Mouse (Mus musculus) intestine, embryonic 16.5 days (tissue): ENCODE results near the gene Marc2. TPM values are rescaled to one million over a fixed set of nuclear protein-coding genes. Genes with fewer than 3 reads are reported as not detected.

ENCODE experiments used
- ATAC-seq: fragments of 200-750 bp; cut with Nextera tagmentation; 2 replicates; pipeline ENCODE4 v1.8.0; 2017; ENCODE audit warnings: moderate TSS enrichment, moderate library complexity
- H3K27ac ChIP-seq: fragments of 300-500 bp; sonication (generic); 2 replicates; pipeline ENCODE4 v1.5.1; 2014; ENCODE audit warnings: mild to moderate bottlenecking, low read length
- H3K27me3 ChIP-seq: fragments of 300-500 bp; sonication (generic); replicated peaks from 2 replicates; pipeline ENCODE4 v1.6.1; 2014; ENCODE audit warnings: low read length, control low read depth, mixed read lengths; ENCODE audit not compliant: control insufficient read depth, insufficient read depth
- H3K36me3 ChIP-seq: fragments of 300-500 bp; sonication (generic); 2 replicates; pipeline ENCODE4 v1.6.1; 2014; ENCODE audit warnings: low read length, control low read depth; ENCODE audit not compliant: control insufficient read depth, insufficient read depth
- H3K4me1 ChIP-seq: fragments of 300-500 bp; sonication (generic); 2 replicates; pipeline ENCODE4 v1.6.1; 2014; ENCODE audit warnings: low read length, control low read depth, mixed read lengths; ENCODE audit not compliant: control insufficient read depth, insufficient read depth
- H3K4me2 ChIP-seq: fragments of 300-500 bp; sonication (generic); 2 replicates; pipeline ENCODE4 v1.6.1; 2014; ENCODE audit warnings: low read depth, low read length, control low read depth
- H3K4me3 ChIP-seq: fragments of 300-500 bp; sonication (generic); 2 replicates; pipeline ENCODE4 v1.5.1; 2014; ENCODE audit warnings: mild to moderate bottlenecking, low read length
- H3K9ac ChIP-seq: fragments of 300-500 bp; sonication (generic); 2 replicates; pipeline ENCODE4 v1.6.1; 2014; ENCODE audit warnings: low read depth, low read length
- H3K9me3 ChIP-seq: fragments of 300-500 bp; sonication (generic); 2 replicates; pipeline ENCODE4 v1.6.1; 2016; ENCODE audit warnings: low read length, control low read depth; ENCODE audit not compliant: control insufficient read depth
- WGBS: fragments of 180-500 bp; shearing (Covaris S2); extraction: QIAGEN DNeasy Blood & Tissue Kit; methylation state at CpG from one replicate; pipeline ENCODE4 v1.1.7; 2014; 5-methylcytosine and 5-hydroxymethylcytosine counted together
- polyA plus RNA-seq: library from polyadenylated mRNA; unstranded; fragments of >200 nt; fragmentation: Nextera tagmentation; extraction: Ambion mirVana; gene quantifications from 2 replicates; pipeline ENCODE4 v1.2.1, GENCODE M21; 2015

The Marc2 gene
- polyA plus RNA-seq, 1 experiment from 2014 or later: 404 TPM

DNA sequence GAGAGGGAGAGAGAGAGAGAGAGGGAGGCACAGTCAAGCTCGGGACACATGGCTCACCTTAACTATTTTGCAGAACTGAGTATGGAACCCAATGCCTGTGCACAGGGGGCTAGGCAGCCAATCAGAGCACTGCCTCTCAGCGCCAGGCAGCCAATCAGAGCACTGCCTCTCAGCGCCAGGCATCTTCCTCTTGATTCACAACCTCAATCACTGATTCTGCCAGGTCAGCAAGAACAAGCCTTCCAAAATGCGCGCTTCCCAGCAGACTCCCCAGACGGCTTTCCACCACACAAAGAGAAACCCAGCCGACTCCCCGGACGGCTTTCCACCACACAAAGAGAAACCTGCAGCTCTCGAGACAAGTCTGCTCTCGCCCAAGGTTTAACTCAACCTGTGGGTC is 23.6 kb downstream of the Marc2 start:
- H3K4me3 ChIP-seq: no peak overlapping the region
- peaks cover 18% of the 10 kb centered on the region for H3K4me1 ChIP-seq
- peaks cover 20% of the 10 kb centered on the region for H3K36me3 ChIP-seq
- 35% methylated on average over 11 of the region's 11 CpGs for WGBS
- H3K4me2 ChIP-seq: no peak overlapping the region
- H3K9me3 ChIP-seq: no peaks in the 10 kb centered on the region
- H3K9ac ChIP-seq: no peak overlapping the region
- ATAC-seq: no peak
- no peaks in the 10 kb centered on the region for H3K27me3 ChIP-seq
- no peak overlapping the region for H3K27ac ChIP-seq

GRCm38 (mm10) chr1:184817768-184818167 is 28.5 kb downstream of the Marc2 start:
- ATAC-seq: no peak
- Histone ChIP-seq H3K27ac (no peak overlapping the region), H3K9ac (no peak overlapping the region), H3K4me2 (no peak overlapping the region), H3K4me3 (no peak overlapping the region), H3K27me3 (no peaks in the 10 kb centered on the region), H3K4me1 (no peaks in the 10 kb centered on the region), H3K36me3 (peaks cover 23% of the 10 kb centered on the region), H3K9me3 (no peaks in the 10 kb centered on the region)
- WGBS: 86% methylated on average over 6 of the region's 6 CpGs

- peak; percentile 24 for ATAC-seq
- Histone ChIP-seq H3K4me3 (0 out of 2 replicates have a peak overlapping the region, but pooled peaks have one; percentile 3), H3K4me2 (peak overlapping the region; percentile 81), H3K27me3 (no peaks in the 10 kb centered on the region), H3K36me3 (peaks cover 3% of the 10 kb centered on the region; the same call in 1 of the 2 replicates), H3K9ac (peak overlapping the region; percentile 56; the same call in 1 of the 2 replicates), H3K4me1 (peaks cover 33% of the 10 kb centered on the region), H3K9me3 (no peaks in the 10 kb centered on the region), H3K27ac (peak overlapping the region; percentile 45)
- 53% methylated on average over 8 of the region's 8 CpGs for WGBS
Observed at GRCm38 (mm10) chr1:184811716-184812250, 34.5 kb downstream of the Marc2 start.

DNA sequence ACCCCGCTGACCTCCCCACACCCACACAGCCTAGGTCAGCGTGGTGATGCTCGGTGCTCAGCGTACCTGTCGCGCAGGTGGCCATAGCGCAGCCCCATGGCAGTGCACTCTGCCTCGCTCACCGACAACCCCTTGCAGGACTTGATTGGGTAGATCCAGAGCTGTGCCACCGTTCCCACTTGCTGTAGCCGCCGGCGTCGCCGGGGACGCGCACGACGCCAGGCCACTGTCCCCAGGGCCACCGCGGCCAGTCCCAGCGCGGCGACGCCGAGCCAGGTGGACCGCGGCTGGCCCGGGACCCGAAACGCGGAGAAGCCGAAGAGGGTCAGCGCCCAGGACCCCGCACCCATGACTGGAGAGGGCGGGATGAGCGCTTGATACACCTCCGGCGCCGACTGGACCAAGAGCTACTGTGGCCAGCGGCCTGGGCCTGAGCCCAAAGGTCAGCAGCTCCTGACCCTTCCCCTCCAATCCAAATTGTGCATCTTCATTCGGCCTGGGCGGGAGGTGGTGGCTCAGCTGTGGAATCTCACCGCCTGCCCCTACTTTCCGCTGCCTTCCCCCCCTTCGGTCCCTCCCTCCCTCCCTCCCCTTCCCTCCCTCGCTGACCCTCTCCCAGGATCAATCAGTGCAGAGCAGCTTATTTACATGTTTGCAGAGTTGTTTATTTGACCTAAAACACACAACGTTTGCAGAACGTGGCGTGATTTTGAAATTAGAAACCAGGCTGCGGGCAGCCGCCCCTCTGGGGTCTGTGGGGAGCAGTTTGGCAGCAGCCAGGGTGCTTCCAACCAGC is 35.3 kb downstream of the Marc2 start, which contains the start of gene Marc1:
Gene Marc1, minus strand, starts transcription at position 534 of the 796 bp plus-strand sequence.
- H3K4me1 ChIP-seq: peaks cover 33% of the 10 kb centered on the region
- no peaks in the 10 kb centered on the region for H3K27me3 ChIP-seq
- 7% methylated on average over 52 of the region's 52 CpGs for WGBS
- H3K36me3 ChIP-seq: peaks cover 3% of the 10 kb centered on the region; the same call in 1 of the 2 replicates
- H3K4me2 ChIP-seq: peak within 1 kb of the TSS; percentile 81
- peak; percentile 41; the same call in 1 of the 2 replicates for ATAC-seq
- H3K9me3 ChIP-seq: no peaks in the 10 kb centered on the region
- H3K27ac ChIP-seq: peak within 1 kb of the TSS; percentile 45
- peak within 1 kb of the TSS; percentile 43 for H3K4me3 ChIP-seq
- H3K9ac ChIP-seq: peak within 1 kb of the TSS; percentile 56

- H3K4me1 ChIP-seq: peaks cover 33% of the 10 kb centered on the region
- H3K4me3 ChIP-seq: no peak overlapping the region
- H3K27me3 ChIP-seq: no peaks in the 10 kb centered on the region
- H3K27ac ChIP-seq: peak overlapping the region; percentile 61; the same call in 1 of the 2 replicates
- 60% methylated on average over 6 of the region's 6 CpGs for WGBS
- peak overlapping the region; percentile 11; the same call in 1 of the 2 replicates for H3K4me2 ChIP-seq
- ATAC-seq: peak; percentile 64
- no peaks in the 10 kb centered on the region for H3K36me3 ChIP-seq
- no peaks in the 10 kb centered on the region for H3K9me3 ChIP-seq
- no peak overlapping the region for H3K9ac ChIP-seq
Observed at GRCm38 (mm10) chr1:184809578-184810001, 36.7 kb downstream of the Marc2 start.

DNA sequence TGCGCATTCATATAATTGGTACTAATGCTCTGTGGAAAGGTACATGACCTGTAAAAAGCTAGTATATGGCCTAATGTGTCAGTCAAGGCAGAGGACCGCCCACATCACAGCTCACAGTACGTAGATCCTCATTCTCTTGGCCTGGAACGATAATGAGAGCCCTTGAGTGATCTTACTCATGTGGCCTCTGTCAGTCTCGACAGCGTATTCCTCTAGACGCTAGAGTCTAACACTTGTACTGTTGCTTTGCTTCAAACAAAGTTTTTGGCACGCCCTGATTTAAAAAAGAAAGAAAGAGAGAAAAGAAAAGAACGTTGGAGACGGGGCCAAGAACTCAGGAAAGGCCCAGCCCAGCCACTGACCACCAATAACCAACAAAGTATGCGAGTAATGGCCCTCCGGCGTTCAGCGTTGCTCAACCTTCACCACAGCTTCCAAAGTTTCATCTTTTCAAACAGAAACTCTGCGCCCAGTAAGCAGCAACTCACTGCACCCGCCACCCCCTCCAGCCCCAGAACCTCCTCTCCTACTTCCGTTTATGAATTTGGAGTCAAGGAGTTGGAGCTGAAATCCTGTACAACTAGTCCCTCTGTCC is 37.7 kb downstream of the Marc2 start:
- H3K9ac ChIP-seq: no peak overlapping the region
- no peak overlapping the region for H3K4me2 ChIP-seq
- H3K4me1 ChIP-seq: peaks cover 33% of the 10 kb centered on the region
- no peaks in the 10 kb centered on the region for H3K36me3 ChIP-seq
- no peaks in the 10 kb centered on the region for H3K9me3 ChIP-seq
- H3K27me3 ChIP-seq: no peaks in the 10 kb centered on the region
- no peak for ATAC-seq
- no peak overlapping the region for H3K4me3 ChIP-seq
- H3K27ac ChIP-seq: no peak overlapping the region
- 85% methylated on average over 17 of the region's 17 CpGs for WGBS

DNA sequence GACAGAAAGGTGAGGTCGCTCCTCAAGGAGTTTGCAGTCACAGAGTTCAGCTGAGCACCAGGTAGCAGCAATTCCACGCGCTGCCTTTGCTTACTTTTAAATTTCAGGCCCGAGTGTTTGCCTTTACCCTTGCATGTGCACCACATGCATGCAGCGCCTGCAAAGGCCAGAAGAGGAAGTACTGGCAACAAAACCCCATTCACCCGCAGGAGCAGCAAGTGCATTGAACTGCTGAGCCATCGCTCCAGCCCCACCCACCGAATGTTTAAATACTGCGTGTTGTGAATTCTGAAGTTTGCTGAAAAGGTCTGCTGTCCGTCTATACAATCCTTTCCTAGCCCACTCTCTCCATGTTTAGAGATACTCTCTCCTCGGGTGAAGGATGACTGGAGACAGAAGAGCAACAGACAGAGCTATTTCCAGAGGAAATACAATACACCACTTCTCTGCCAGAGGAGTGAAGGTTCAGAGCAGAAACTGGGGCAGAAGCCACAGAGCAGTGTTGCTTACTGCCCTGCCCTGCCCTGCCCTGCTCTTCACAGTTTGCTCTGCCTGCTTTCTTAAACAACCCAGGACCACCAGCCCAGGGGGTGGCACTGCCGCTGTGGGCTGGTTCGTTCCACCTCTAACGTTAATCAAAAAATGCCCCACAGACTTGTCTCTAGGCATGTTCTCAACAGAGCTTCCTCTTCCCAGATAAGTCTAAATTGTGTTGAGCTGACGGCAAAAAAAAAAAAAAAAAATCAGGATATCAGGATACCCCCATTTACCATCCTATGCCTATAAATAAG is 38.4 kb downstream of the Marc2 start:
- 42% methylated on average over 15 of the region's 15 CpGs for WGBS
- ATAC-seq: peak; percentile 59
- no peaks in the 10 kb centered on the region for H3K36me3 ChIP-seq
- H3K4me3 ChIP-seq: no peak overlapping the region
- H3K9me3 ChIP-seq: no peaks in the 10 kb centered on the region
- peak overlapping the region; percentile 34 for H3K27ac ChIP-seq
- no peak overlapping the region for H3K9ac ChIP-seq
- no peaks in the 10 kb centered on the region for H3K27me3 ChIP-seq
- H3K4me2 ChIP-seq: 0 out of 2 replicates have a peak overlapping the region, but pooled peaks have one; percentile 20
- peaks cover 33% of the 10 kb centered on the region for H3K4me1 ChIP-seq

DNA sequence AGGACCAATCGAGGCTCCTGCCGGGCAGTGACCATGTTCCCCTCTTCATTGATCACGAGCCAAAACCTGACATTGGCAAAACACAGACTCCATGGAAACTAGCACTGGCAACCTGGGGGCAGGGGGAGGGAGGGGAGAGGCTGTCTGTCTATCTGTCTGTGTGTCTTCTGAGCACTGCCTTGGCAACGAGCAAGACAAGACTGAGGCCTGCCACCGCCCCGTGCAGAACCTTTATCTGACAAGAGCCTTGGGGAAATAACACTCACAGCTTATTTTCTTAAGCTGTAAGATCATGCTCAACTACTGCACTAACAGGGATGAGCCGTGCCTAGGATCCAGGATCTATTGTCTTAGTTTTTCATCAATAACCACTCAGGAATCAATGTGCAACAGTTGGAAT is 39.1 kb downstream of the Marc2 start:
- 73% methylated on average over 7 of the region's 7 CpGs for WGBS
- Histone ChIP-seq H3K27ac (no peak overlapping the region; the same call in 1 of the 2 replicates), H3K4me3 (no peak overlapping the region), H3K9me3 (no peaks in the 10 kb centered on the region), H3K27me3 (no peaks in the 10 kb centered on the region), H3K9ac (no peak overlapping the region), H3K36me3 (no peaks in the 10 kb centered on the region), H3K4me1 (peaks cover 30% of the 10 kb centered on the region), H3K4me2 (no peak overlapping the region)
- ATAC-seq: no peak

- no peaks in the 10 kb centered on the region for H3K9me3 ChIP-seq
- WGBS: 93% methylated on average over 4 of the region's 4 CpGs
- no peaks in the 10 kb centered on the region for H3K27me3 ChIP-seq
- no peaks in the 10 kb centered on the region for H3K36me3 ChIP-seq
- no peak overlapping the region for H3K4me3 ChIP-seq
- no peak overlapping the region for H3K4me2 ChIP-seq
- no peak overlapping the region for H3K9ac ChIP-seq
- no peak for ATAC-seq
- no peak overlapping the region for H3K27ac ChIP-seq
- peaks cover 16% of the 10 kb centered on the region for H3K4me1 ChIP-seq
Observed at GRCm38 (mm10) chr1:184805749-184806148, 40.5 kb downstream of the Marc2 start.
